Mouse (Mus musculus) ovary, adult 18-20 months (tissue): Measurements from ENCODE around the gene Pnlip.

Experiments used
- DNase-seq: peaks from one replicate; pipeline ENCODE4 v3.0.0; 2022; ENCODE audit warnings: low spot score, mixed read lengths

The Pnlip gene

GRCm38 (mm10) chr19:58726551-58726950, 74.3 kb downstream of the Pnlip start:
- DNase-seq = no peak

GRCm38 (mm10) chr19:58727756-58728155, 75.5 kb downstream of the Pnlip start:
- DNase-seq = no peak

- DNase-seq = no peak
Measured at GRCm38 (mm10) chr19:58728445-58729031, 76.2 kb downstream of the Pnlip start, which contains the start of gene Pnliprp1. TSS of gene Pnliprp1 (plus strand) at chr19:58728887.
